Mouse (Mus musculus) embryonic facial prominence, embryonic 10.5 days (tissue): ENCODE measurements around the gene Olfr1413. TPM values are rescaled to one million over a fixed set of nuclear protein-coding genes. Genes with fewer than 3 reads are reported as not detected.

Experiments
- DNase-seq: peaks from one replicate; pipeline ENCODE4 v3.0.0-alpha.2; 2017; ENCODE audit warnings: low spot score
- H3K27ac ChIP-seq: fragments of 300-500 bp; sonication (generic); replicated peaks from 2 replicates; pipeline ENCODE4 v1.5.1; 2016; ENCODE audit warnings: mild to moderate bottlenecking
- H3K27me3 ChIP-seq: fragments of 300-500 bp; sonication (generic); replicated peaks from 2 replicates; pipeline ENCODE4 v1.6.1; 2016; ENCODE audit warnings: low read depth, mild to moderate bottlenecking; ENCODE audit not compliant: poor library complexity, severe bottlenecking
- H3K36me3 ChIP-seq: fragments of 300-500 bp; sonication (generic); replicated peaks from 2 replicates; pipeline ENCODE4 v1.6.1; 2016; ENCODE audit warnings: mild to moderate bottlenecking, moderate library complexity
- H3K4me1 ChIP-seq: fragments of 300-500 bp; sonication (generic); 2 replicates; pipeline ENCODE4 v1.6.1; 2016
- H3K4me3 ChIP-seq: fragments of 300-500 bp; sonication (generic); 2 replicates; pipeline ENCODE4 v1.5.1; 2016; ENCODE audit warnings: mild to moderate bottlenecking, moderate library complexity
- H3K9me3 ChIP-seq: fragments of 300-500 bp; sonication (generic); 2 replicates; pipeline ENCODE4 v1.6.1; 2016; ENCODE audit warnings: mild to moderate bottlenecking
- WGBS: fragments of 180-500 bp; shearing (Covaris S2); methylation state at CpG from one replicate; pipeline ENCODE4 v1.1.7; 2016; 5-methylcytosine and 5-hydroxymethylcytosine counted together
- polyA plus RNA-seq: library from polyadenylated mRNA; unstranded; fragments of >200 nt; fragmentation: Nextera tagmentation; extraction: Ambion mirVana; gene quantifications from 2 replicates; pipeline ENCODE4 v1.2.1, GENCODE M21; 2016

Olfr1413 gene
- polyA plus RNA-seq = not detected in 2 replicates

- DNase-seq = no peak
- Histone ChIP-seq H3K27ac (no peak within 1 kb of the TSS), H3K4me3 (no peak within 1 kb of the TSS), H3K9me3 (no peaks in the 10 kb centered on the region), H3K4me1 (no peaks in the 10 kb centered on the region), H3K27me3 (no peaks in the 10 kb centered on the region), H3K36me3 (no peaks in the 10 kb centered on the region)
- 82% methylated on average over 3 of the region's 3 CpGs for WGBS
Observed at GRCm38 (mm10) chr1:92571022-92571421, at the start of gene Olfr1413. Gene Olfr1413, plus strand, starts transcription at chr1:92571322.

- H3K4me3 ChIP-seq = no peak overlapping the region
- H3K4me1 ChIP-seq = no peaks in the 10 kb centered on the region
- no peaks in the 10 kb centered on the region for H3K9me3 ChIP-seq
- H3K27me3 ChIP-seq = no peaks in the 10 kb centered on the region; the same call in 1 of the 2 replicates
- peak; percentile 64 for DNase-seq
- WGBS = 22% methylated on average over 10 of the region's 10 CpGs
- no peak overlapping the region for H3K27ac ChIP-seq
- no peaks in the 10 kb centered on the region for H3K36me3 ChIP-seq
Observed at GRCm38 (mm10) chr1:92521376-92521775, 49.7 kb upstream of the Olfr1413 start.

- no peak for DNase-seq
- Histone ChIP-seq H3K36me3 (no peaks in the 10 kb centered on the region), H3K4me1 (no peaks in the 10 kb centered on the region), H3K9me3 (no peaks in the 10 kb centered on the region), H3K27ac (no peak overlapping the region), H3K4me3 (no peak overlapping the region), H3K27me3 (no peaks in the 10 kb centered on the region)
- 87% methylated on average over 3 of the region's 3 CpGs for WGBS
Observed at GRCm38 (mm10) chr1:92523764-92524163, 47.4 kb upstream of the Olfr1413 start.

DNA sequence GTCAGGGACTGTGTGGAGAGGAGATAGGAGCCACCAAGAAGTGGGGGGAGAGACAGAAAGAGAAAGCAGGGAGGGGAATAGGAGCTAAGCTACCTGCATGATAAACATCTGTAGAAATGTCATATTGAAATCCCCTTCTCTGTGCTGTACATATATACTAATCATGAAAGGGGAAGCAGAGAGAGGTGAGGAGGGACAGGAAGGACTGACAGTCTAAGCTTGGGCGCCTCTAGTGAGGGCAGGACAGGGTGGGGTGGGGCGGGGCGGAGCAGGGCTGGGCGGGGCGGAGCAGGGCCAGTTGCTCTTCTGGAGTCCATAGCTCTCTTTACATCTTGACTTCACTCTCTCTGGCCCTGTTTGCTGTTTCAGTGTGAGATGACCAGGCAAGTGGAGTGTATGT is 34.1 kb upstream of the Olfr1413 start:
- Histone ChIP-seq H3K36me3 (no peaks in the 10 kb centered on the region), H3K27ac (no peak overlapping the region), H3K4me3 (no peak overlapping the region), H3K27me3 (no peaks in the 10 kb centered on the region), H3K4me1 (0 out of 2 replicates have a peak, but pooled peaks cover 3% of the 10 kb centered on the region), H3K9me3 (no peaks in the 10 kb centered on the region)
- 48% methylated on average over 5 of the region's 5 CpGs for WGBS
- no peak for DNase-seq

GRCm38 (mm10) chr1:92539071-92539470 is 32.1 kb upstream of the Olfr1413 start:
- WGBS = 50% methylated on average over 2 of the region's 2 CpGs
- Histone ChIP-seq H3K4me3 (no peak overlapping the region), H3K27ac (no peak overlapping the region), H3K4me1 (0 out of 2 replicates have a peak, but pooled peaks cover 3% of the 10 kb centered on the region), H3K36me3 (no peaks in the 10 kb centered on the region), H3K27me3 (no peaks in the 10 kb centered on the region), H3K9me3 (no peaks in the 10 kb centered on the region)
- DNase-seq = no peak

- Histone ChIP-seq H3K9me3 (no peaks in the 10 kb centered on the region), H3K27ac (no peak overlapping the region), H3K36me3 (no peaks in the 10 kb centered on the region), H3K27me3 (no peaks in the 10 kb centered on the region), H3K4me3 (no peak overlapping the region), H3K4me1 (no peaks in the 10 kb centered on the region)
- WGBS = 83% methylated on average over 2 of the region's 2 CpGs
- DNase-seq = no peak
Observed at GRCm38 (mm10) chr1:92545929-92546328, 25.2 kb upstream of the Olfr1413 start.

GRCm38 (mm10) chr1:92585479-92585878 is 14.4 kb downstream of the Olfr1413 start, which contains the start of gene Olfr1412:
Gene Olfr1412, plus strand, starts transcription at chr1:92585779.
- no peaks in the 10 kb centered on the region for H3K27me3 ChIP-seq

GRCm38 (mm10) chr1:92594111-92594510 is 23.0 kb downstream of the Olfr1413 start, which contains the start of gene Olfr1411:
Gene Olfr1411, plus strand, starts transcription at chr1:92594411.
- H3K9me3 ChIP-seq = no peaks in the 10 kb centered on the region
- DNase-seq = no peak
- H3K36me3 ChIP-seq = no peaks in the 10 kb centered on the region
- no peaks in the 10 kb centered on the region for H3K27me3 ChIP-seq
- no peak within 1 kb of the TSS for H3K27ac ChIP-seq
- no peak within 1 kb of the TSS for H3K4me3 ChIP-seq
- no peaks in the 10 kb centered on the region for H3K4me1 ChIP-seq

More at GRCm38 (mm10) chr1:92585479-92585878, 14.4 kb downstream of the Olfr1413 start, which contains the start of gene Olfr1412:
- 79% methylated on average over 2 of the region's 2 CpGs for WGBS
- DNase-seq = no peak
- Histone ChIP-seq H3K4me1 (no peaks in the 10 kb centered on the region), H3K36me3 (no peaks in the 10 kb centered on the region), H3K27ac (no peak within 1 kb of the TSS), H3K9me3 (no peaks in the 10 kb centered on the region), H3K4me3 (no peak within 1 kb of the TSS)

- H3K4me3 ChIP-seq = no peak overlapping the region
- H3K4me1 ChIP-seq = no peaks in the 10 kb centered on the region
- no peak for DNase-seq
- no peaks in the 10 kb centered on the region for H3K27me3 ChIP-seq
- WGBS = 88% methylated on average over 3 of the region's 3 CpGs
- H3K9me3 ChIP-seq = no peaks in the 10 kb centered on the region
- H3K27ac ChIP-seq = no peak overlapping the region
- H3K36me3 ChIP-seq = no peaks in the 10 kb centered on the region
Observed at GRCm38 (mm10) chr1:92596019-92596418, 24.9 kb downstream of the Olfr1413 start.

DNA sequence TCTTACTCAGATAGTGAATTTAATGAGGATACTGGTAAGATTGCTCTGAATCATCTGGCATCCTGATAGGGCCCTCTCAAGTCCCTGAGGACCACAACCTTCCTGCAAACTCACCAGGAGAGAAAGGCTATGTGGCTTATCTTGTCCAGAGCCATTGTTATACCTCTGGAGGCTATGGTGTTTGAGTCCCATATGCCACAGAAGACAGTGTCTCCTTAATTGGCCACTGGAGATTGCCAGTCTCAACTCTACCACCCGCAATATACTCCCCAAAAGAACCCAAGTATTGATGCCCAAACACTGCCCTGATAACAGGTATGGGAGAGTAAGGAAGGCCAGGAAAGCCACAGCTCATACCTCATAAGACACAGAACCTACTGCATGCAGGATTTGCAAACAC is 34.4 kb downstream of the Olfr1413 start, which contains the start of gene Olfr1410:
Gene Olfr1410 (plus strand): TSS at position 301 of the 400 bp plus-strand sequence.
- H3K36me3 ChIP-seq = no peaks in the 10 kb centered on the region
- no peaks in the 10 kb centered on the region for H3K9me3 ChIP-seq
- H3K27me3 ChIP-seq = no peaks in the 10 kb centered on the region
- WGBS = 88% methylated on average over 1 of the region's 1 CpGs
- no peak for DNase-seq
- H3K4me1 ChIP-seq = no peaks in the 10 kb centered on the region
- no peak within 1 kb of the TSS for H3K27ac ChIP-seq
- H3K4me3 ChIP-seq = no peak within 1 kb of the TSS

- Histone ChIP-seq H3K27ac (no peak overlapping the region), H3K4me1 (no peaks in the 10 kb centered on the region), H3K9me3 (no peaks in the 10 kb centered on the region), H3K4me3 (no peak overlapping the region), H3K36me3 (no peaks in the 10 kb centered on the region), H3K27me3 (peaks cover 8% of the 10 kb centered on the region; the same call in 1 of the 2 replicates)
- no peak for DNase-seq
- WGBS = 81% methylated on average over 4 of the region's 4 CpGs
Observed at GRCm38 (mm10) chr1:92607711-92608110, 36.6 kb downstream of the Olfr1413 start.

- WGBS = 6% methylated on average over 5 of the region's 5 CpGs
- DNase-seq = peak; percentile 71
Observed at GRCm38 (mm10) chr1:92611008-92611407, 39.9 kb downstream of the Olfr1413 start.

GRCm38 (mm10) chr1:92613175-92613574 is 42.1 kb downstream of the Olfr1413 start:
- DNase-seq = no peak
- WGBS = 54% methylated on average over 4 of the region's 4 CpGs
- Histone ChIP-seq H3K27me3 (peaks cover 12% of the 10 kb centered on the region), H3K36me3 (no peaks in the 10 kb centered on the region), H3K9me3 (no peaks in the 10 kb centered on the region), H3K27ac (no peak overlapping the region), H3K4me3 (no peak overlapping the region), H3K4me1 (no peaks in the 10 kb centered on the region)

More at GRCm38 (mm10) chr1:92611008-92611407, 39.9 kb downstream of the Olfr1413 start:
- Histone ChIP-seq H3K27me3 (peaks cover 8% of the 10 kb centered on the region; the same call in 1 of the 2 replicates), H3K4me3 (no peak overlapping the region), H3K9me3 (no peaks in the 10 kb centered on the region), H3K27ac (no peak overlapping the region), H3K36me3 (no peaks in the 10 kb centered on the region), H3K4me1 (no peaks in the 10 kb centered on the region)
